Mouse (Mus musculus) adrenal gland, adult 18-20 months (tissue): Measurements from ENCODE around the gene Gm1113. TPM values are rescaled to one million over a fixed set of nuclear protein-coding genes. Genes with fewer than 3 reads are reported as not detected.
A peak's percentile ranks its signal among the peaks of the same experiment; 100 is the strongest.

Experiments
- DNase-seq, 2 experiments: peaks; one replicate each; pipeline ENCODE4 v3.0.0; 2021 to 2022; ENCODE audit warnings: low spot score in 2 of 2
- total RNA-seq, 2 experiments: library from RNA; stranded (reverse); gene quantifications; 1 replicate in 1 of 2; 2 replicates in 1 of 2; pipeline ENCODE4 v1.2.3; 2021

The Gm1113 gene
- total RNA-seq, 2 experiments from 2014 or later, result not detected

- DNase-seq, result no peak
Observed at GRCm38 (mm10) chr9:35529796-35530195, 11.7 kb upstream of the Gm1113 start.

DNA sequence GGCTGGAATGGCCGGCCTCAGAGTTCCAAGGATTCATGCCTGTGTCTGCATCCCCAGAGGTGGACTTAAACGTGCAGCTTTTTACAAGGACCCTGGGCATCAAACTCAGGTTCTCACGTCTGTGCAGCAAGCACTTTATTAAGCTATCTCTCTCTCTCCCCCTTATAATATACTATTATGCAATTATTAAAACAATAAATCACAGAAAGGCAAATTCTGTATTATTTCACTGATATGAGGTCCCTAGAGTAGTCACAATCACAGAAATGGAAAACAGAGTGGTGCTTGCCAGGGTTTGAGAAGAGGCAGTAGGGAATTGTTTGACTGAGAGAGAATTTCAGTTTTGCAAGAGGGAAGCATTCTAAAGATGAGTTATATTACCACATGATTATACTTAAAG lies 11.1 kb upstream of the Gm1113 start:
- DNase-seq, result no peak

DNA sequence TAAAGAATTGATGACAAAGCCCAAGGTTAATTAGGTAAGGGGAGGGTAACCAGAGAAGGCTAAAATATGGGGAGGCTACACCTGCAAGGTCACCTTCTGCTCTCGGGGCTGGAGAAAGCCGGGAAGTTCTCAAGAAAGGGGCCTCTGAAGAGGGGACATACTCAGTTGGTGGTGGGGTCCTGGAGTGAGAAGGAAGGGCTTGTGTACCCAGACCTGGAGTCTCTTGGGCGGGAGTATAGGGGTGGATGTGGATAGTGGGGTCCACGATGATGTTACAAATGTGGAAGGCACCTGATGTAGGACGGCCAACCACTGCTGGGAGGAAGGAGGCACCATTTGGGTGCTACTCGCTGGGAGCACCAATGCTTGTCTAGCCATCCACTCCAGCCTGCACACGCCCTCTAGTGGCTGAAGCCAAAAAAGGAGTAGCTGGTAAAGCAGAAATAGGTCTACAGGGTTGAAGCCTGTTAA lies 5.9 kb upstream of the Gm1113 start:
- DNase-seq, result peak; percentile 52 to 61

DNA sequence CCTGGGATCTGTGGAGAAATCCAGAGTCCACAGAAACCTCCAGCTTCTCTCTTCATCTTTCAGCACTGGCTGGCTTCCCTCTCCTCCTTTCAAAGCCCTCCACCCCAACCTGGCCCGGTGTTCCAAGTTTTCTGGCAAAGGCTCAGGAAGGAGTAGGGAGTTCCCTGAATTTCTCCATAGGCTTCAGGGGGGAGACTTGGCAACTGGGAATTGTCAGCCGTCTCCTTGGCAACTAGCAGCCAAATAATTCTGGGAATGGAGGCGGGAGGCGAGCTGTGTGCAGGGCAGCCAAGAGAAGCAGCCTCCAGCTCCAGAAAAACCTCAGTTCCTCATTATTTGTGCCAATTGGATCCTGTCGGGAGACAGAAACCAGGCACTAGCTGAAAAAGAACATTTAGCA lies 5.5 kb upstream of the Gm1113 start:
- no peak for DNase-seq

DNA sequence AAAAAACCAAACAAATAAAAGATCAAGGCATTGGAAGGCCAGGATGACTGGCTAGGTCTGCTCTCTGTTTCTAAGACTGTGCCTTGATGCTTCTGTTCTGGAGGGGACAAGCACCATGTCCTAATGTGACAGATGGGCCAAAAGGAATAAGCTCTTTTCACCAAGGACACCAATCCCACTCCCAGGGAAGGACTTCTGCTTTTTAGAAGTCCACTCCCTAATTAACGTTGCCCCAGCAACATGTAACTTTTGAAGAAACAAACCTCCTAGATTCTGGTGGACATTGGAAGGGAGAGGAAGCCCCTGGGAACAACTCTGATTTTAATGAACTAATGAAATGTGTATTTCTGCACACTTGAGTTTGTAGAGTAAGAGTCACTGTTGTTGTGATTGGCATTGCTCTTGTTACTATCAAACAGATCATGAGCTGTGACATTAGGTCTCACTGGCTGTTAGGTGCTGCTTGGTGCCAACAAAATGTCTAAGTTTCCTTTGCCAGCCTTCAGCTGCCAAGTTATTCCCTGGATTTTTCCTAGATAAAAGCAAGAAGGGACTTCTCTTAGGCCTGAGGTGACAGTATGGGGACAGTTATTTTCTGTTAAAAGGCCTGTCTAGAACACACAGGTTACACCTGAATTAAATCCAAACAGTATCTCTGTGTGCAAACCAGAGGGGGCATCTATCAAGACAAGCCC lies 4.9 kb upstream of the Gm1113 start:
- no peak for DNase-seq

- DNase-seq, result no peak
Observed at GRCm38 (mm10) chr9:35522241-35522640, 4.2 kb upstream of the Gm1113 start.

DNA sequence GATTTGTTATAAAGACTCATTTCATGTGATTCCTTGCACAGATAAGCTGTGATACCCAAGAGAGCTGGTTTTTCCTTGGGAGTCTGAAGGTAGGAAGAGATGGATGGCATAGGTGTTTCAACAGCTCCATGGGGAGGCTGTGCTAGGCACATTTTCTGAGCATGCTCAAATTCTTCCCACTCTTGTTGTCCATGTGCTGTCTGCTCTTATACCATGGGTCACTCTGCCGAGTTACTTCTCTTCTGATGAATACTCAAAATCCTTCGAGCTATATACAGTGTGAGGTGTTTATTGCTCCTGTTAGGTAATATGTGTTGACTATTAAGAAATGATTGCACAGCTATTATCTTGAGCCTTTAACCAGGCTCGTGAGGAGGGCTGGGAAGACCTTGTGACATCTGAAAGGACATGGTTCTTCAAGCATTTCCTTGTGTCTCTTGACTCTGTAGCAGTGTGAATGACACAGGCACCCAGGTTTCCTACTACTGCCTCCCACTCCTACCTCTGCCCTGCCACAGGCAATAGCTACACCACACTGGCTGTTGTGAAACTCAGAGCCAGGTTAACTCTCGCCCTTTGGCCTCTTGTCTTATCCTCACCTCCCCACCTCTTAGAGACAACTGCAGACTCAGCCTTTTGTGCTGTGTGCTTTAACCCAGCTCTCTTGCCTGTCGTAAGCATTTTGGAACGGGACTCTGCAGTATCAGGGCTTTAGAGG lies 2.7 kb upstream of the Gm1113 start:
- DNase-seq, result no peak

GRCm38 (mm10) chr9:35516711-35517110 lies 1.4 kb downstream of the Gm1113 start:
- DNase-seq, result no peak

DNA sequence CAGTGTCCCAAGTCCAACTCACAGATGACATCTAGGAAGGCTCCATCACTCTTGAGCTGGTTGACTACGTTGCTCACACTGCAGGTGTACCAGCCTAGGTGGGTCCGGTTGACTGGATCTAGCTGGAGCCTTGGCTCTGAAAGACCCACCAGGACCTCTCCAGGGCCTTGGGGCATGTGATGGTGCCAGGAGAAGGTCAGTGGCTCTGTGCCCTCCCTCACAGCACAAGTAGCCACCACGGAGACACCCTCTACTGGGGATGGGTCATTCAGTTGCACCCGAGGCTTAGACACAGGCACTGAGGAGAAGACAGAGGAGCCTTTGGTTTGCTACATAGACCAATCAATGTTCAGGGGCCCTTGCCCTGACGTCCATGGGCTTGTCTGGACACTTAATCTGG lies 1.9 kb downstream of the Gm1113 start:
- DNase-seq, result no peak

DNA sequence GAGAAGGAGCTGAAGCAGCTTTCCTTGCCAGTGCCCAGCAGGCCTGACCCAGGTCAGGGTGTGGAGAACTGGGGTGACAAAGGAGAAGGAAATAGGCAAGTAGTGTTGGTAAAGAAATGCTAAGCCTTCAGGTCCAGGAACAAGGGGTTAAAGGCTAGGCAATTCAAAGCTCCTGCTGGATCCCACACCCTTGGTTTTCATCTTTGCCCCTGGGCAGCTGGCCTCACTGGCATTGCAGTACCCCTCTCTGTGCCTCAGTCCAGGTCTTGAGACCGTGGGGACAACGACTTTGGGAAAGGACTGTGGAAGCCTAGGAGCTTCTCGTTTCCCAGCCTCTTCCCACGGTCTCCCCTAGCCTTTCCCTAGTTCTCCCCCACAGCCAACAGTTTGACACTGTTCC lies 4.2 kb downstream of the Gm1113 start:
- no peak for DNase-seq

GRCm38 (mm10) chr9:35508234-35508633 lies 9.8 kb downstream of the Gm1113 start:
- no peak for DNase-seq

GRCm38 (mm10) chr9:35502361-35503000 lies 15.6 kb downstream of the Gm1113 start:
- DNase-seq, result no peak

DNA sequence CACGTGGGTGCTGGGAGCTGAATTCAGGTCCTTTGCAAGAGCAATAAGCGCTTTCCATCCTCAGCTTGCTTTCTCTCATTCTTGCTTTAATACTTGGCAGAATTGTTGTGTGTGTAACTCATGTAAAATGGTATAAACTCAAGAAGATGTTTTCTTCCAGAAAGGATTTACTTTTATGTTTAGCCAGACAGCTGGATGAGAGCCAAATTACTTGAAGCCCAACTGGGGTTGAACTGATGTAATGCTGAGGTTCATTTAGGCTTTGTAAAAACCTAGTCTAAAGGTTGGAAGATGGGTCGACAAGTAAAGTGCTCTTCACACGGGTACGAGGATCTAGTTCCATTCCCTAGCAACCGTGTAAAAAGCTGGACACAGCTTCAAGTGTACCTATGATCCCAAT lies 18.1 kb downstream of the Gm1113 start:
- no peak for DNase-seq

GRCm38 (mm10) chr9:35495471-35495870 lies 22.6 kb downstream of the Gm1113 start:
- DNase-seq, result no peak

GRCm38 (mm10) chr9:35494937-35495336 lies 23.1 kb downstream of the Gm1113 start:
- no peak for DNase-seq

GRCm38 (mm10) chr9:35493733-35494092 lies 24.4 kb downstream of the Gm1113 start:
- no peak for DNase-seq

- DNase-seq, result no peak
Observed at GRCm38 (mm10) chr9:35493033-35493732, 24.9 kb downstream of the Gm1113 start.

GRCm38 (mm10) chr9:35491109-35491866 lies 26.8 kb downstream of the Gm1113 start:
- no peak for DNase-seq

DNA sequence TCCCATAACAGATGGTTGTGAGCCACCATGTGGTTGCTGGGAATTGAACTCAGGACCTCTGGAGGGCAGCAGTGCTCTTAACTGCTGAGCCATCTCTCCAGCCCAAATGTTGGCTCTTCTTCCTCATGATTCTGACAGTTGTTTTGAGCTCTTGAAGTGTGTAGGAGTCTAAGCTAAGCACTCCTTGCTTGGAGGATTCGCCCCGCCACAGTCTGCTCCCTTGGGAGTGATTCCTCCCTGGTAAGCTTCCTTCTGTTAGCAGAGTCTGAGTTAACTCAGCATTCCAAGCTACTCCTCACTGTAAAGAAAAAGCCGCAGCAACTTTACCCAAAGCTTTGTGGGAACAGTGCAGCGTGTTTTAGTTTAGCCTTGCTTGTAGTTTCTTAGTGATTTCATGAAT lies 29.6 kb downstream of the Gm1113 start:
- no peak for DNase-seq

GRCm38 (mm10) chr9:35486616-35487015 lies 31.5 kb downstream of the Gm1113 start:
- DNase-seq, result no peak

DNA sequence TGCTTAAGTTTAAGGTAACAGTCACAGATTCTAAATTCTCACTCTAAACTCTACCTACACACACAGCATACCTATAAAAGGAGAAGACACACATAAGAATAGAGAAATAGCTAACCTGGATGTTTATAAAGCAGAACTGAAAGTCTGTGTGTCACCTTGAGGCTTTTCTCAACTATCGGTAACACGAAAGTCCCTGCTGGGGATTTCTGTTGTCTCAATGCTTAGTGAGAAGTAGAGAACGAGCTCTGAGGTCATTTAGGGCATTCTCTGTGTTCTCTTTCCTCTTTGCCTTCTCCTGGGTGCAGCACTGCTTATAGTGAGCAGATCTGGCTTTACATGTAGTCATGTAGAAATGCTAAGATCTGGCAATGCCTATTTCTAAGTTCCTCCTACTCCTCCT lies 34.1 kb downstream of the Gm1113 start:
- DNase-seq, result no peak
